Mouse (Mus musculus) neural tube, embryonic 14.5 days (tissue): ENCODE results near the gene Anxa3. TPM values are rescaled to one million over a fixed set of nuclear protein-coding genes. Genes with fewer than 3 reads are reported as not detected.
A peak's percentile ranks its signal among the peaks of the same experiment; 100 is the strongest.

Experiments
- ATAC-seq: fragments of 200-750 bp; cut with Nextera tagmentation; 2 replicates; pipeline ENCODE4 v1.8.0; 2017; ENCODE audit warnings: low read depth, mild to moderate bottlenecking, moderate TSS enrichment, moderate library complexity
- H3K27ac ChIP-seq: fragments of 300-500 bp; sonication (generic); 2 replicates; pipeline ENCODE4 v1.5.1; 2014; ENCODE audit warnings: low read depth, mild to moderate bottlenecking, control low read depth, low read length, moderate library complexity, mixed read lengths
- H3K27me3 ChIP-seq: fragments of 300-500 bp; sonication (generic); 2 replicates; pipeline ENCODE4 v1.6.1; 2014; ENCODE audit warnings: low read length; ENCODE audit not compliant: control insufficient read depth, insufficient read depth
- H3K36me3 ChIP-seq: fragments of 300-500 bp; sonication (generic); 2 replicates; pipeline ENCODE4 v1.6.1; 2014; ENCODE audit warnings: low read length, mixed read lengths; ENCODE audit not compliant: control insufficient read depth, insufficient read depth
- H3K4me1 ChIP-seq: fragments of 300-500 bp; sonication (generic); 2 replicates; pipeline ENCODE4 v1.6.1; 2014; ENCODE audit warnings: low read length; ENCODE audit not compliant: control insufficient read depth, insufficient read depth
- H3K4me2 ChIP-seq: fragments of 300-500 bp; sonication (generic); 2 replicates; pipeline ENCODE4 v1.6.1; 2014; ENCODE audit warnings: mild to moderate bottlenecking, low read depth, low read length, control low read depth
- H3K4me3 ChIP-seq: fragments of 300-500 bp; sonication (generic); 2 replicates; pipeline ENCODE4 v1.5.1; 2014; ENCODE audit warnings: low read depth, low read length, control low read depth, mixed read lengths
- H3K9ac ChIP-seq: fragments of 300-500 bp; sonication (generic); replicated peaks from 2 replicates; pipeline ENCODE4 v1.6.1; 2014; ENCODE audit warnings: low read depth, mild to moderate bottlenecking, control low read depth, low read length, mixed read lengths
- H3K9me3 ChIP-seq: fragments of 300-500 bp; sonication (generic); 2 replicates; pipeline ENCODE4 v1.6.1; 2016; ENCODE audit warnings: low read length; ENCODE audit not compliant: control insufficient read depth
- WGBS: fragments of 180-500 bp; shearing (Covaris S2); extraction: QIAGEN DNeasy Blood & Tissue Kit; methylation state at CpG from one replicate; pipeline ENCODE4 v1.1.7; 2014; 5-methylcytosine and 5-hydroxymethylcytosine counted together
- polyA plus RNA-seq: library from polyadenylated mRNA; unstranded; fragments of >200 nt; fragmentation: Nextera tagmentation; extraction: Ambion mirVana; gene quantifications from 2 replicates; pipeline ENCODE4 v1.2.1, GENCODE M21; 2014

The Anxa3 gene
- polyA plus RNA-seq, 1 experiment from 2014 or later, result 14.6 TPM

DNA sequence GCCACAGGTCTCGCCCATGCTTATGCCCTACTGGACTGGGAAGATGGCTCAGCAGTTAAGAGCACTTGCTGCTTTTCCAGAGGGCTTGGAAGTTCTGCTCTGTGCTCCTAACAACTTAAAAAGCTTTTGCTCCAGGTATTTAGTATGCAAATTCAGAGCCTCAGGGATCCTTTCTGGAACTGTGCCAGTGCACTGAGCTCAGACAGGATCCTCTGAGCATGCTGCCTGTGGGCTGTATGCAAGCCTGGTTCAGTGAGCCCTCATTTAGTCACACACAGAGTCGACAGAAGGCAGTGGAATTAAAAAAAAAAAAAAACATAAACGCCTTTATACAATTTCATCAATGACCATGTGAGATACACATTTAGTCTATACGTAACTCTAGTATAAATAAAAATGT lies 17.5 kb downstream of the Anxa3 start:
- no peaks in the 10 kb centered on the region for H3K36me3 ChIP-seq
- H3K4me1 ChIP-seq, result no peaks in the 10 kb centered on the region
- ATAC-seq, result peak; percentile 31; the same call in 1 of the 2 replicates
- H3K4me2 ChIP-seq, result no peak overlapping the region
- H3K9me3 ChIP-seq, result no peaks in the 10 kb centered on the region
- 65% methylated on average over 4 of the region's 4 CpGs for WGBS
- no peak overlapping the region for H3K9ac ChIP-seq
- H3K27ac ChIP-seq, result no peak overlapping the region
- H3K27me3 ChIP-seq, result no peaks in the 10 kb centered on the region
- H3K4me3 ChIP-seq, result no peak overlapping the region

DNA sequence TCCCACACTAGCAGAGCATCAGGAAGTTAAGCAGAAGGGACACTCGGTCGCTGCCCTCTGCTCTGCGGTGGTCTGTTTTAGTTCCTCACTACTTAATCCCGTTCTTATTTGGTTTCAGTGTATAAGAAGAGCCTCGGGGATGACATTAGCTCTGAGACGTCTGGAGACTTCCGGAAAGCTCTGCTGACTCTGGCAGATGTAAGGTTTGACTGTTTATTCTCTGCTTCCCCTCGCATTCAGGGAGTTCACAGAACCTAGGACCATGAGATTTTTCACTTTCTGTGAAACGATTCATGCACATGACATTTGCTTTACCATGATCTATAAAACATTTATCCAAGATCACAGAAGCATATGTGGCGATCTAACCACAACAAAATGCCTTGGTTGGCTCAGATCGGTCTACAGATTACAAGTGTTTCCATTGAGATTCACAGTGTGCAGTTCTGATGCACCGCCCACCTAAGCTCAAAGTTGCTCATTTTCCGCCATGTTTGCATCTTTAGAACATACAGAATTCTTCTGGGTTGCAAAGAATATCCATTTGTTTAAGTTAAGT lies 31.7 kb downstream of the Anxa3 start:
- WGBS, result 89% methylated on average over 13 of the region's 13 CpGs
- Histone ChIP-seq H3K4me3 (no peak overlapping the region), H3K27me3 (no peaks in the 10 kb centered on the region), H3K4me2 (no peak overlapping the region), H3K27ac (no peak overlapping the region), H3K9ac (no peak overlapping the region), H3K4me1 (no peaks in the 10 kb centered on the region), H3K36me3 (no peaks in the 10 kb centered on the region), H3K9me3 (no peaks in the 10 kb centered on the region)
- ATAC-seq, result no peak

DNA sequence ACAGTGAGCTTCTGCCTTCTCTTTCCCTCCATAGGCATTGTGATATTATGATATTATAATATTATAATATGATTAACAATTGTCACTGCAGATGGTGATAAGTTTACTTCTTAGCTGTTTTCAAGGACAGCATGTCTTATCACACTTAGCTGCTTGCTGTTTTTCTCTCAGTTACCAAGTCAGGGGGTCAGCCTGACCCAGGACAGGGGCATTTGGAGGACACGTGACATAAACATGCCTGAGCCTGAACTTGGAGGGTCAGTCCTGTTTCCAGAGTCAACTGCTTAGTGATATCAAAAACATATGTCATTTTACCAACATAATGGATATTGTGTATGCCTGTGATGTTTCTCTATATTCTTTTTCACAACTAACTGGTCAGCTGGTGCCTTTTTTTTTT lies 34.0 kb downstream of the Anxa3 start:
- Histone ChIP-seq H3K9ac (no peak overlapping the region), H3K27ac (no peak overlapping the region), H3K9me3 (no peaks in the 10 kb centered on the region), H3K36me3 (no peaks in the 10 kb centered on the region), H3K4me3 (no peak overlapping the region), H3K4me1 (no peaks in the 10 kb centered on the region), H3K4me2 (no peak overlapping the region), H3K27me3 (no peaks in the 10 kb centered on the region)
- WGBS, result 91% methylated on average over 1 of the region's 1 CpGs
- ATAC-seq, result no peak

DNA sequence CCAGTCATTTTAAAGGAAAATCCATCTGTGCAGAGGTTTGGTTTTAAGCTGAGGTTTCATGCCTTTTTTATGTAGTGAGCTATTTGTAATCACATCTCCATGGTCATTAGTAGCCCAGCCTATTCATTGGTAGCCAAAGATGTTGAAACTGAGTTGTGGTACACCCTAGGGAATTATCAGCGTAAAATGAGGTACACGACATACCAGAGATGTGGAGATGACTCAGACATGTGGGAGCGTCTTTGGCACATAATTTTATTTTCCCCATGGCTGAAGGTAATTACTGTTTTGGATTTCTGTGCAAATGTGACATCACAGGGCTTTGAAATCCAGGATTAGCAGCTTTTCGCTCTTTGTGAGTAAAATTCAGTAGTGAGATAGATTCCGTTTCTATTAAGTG lies 41.2 kb downstream of the Anxa3 start:
- Histone ChIP-seq H3K4me3 (no peak overlapping the region), H3K36me3 (no peaks in the 10 kb centered on the region), H3K4me2 (no peak overlapping the region), H3K4me1 (no peaks in the 10 kb centered on the region), H3K9me3 (no peaks in the 10 kb centered on the region), H3K27me3 (no peaks in the 10 kb centered on the region), H3K27ac (no peak overlapping the region), H3K9ac (no peak overlapping the region)
- WGBS, result 75% methylated on average over 5 of the region's 5 CpGs
- no peak for ATAC-seq

DNA sequence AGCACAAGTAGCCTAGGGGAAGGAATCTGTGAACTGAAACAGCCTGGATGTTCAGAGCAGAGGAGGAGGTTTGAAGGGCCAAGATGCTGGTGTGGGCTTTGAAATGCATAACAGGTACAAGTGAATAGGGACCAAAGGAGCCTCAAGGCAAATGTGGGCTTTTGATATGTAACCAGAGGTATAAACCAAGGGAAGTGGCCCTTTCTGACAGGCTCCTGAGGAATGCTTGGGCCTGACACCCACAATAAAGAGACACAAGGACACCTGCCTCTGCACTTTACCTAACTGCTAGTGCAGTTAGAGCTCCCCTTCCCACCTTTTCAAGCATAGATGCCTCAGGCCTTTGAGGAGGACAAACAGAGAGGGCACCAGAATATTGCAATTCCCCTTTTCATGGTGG lies 54.8 kb downstream of the Anxa3 start:
- no peak for ATAC-seq

DNA sequence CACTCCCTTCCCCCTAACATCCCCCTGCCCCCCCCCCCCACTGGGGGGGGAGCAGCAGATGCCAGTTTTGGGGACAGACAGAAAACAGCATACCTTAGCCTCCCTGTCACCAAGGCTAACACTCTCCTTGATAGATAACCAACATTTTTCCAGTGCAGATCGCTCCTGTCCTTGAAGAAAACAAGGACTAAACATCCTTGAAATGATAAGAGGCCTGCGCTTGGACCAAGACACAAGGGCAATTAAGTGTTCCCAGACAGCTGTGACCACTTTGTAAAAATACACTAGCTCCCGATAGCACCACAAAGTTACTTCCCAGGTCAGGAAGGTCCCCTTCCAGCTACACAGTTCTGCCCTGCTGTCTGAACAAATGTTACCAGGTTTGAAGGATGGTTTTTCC lies 55.2 kb downstream of the Anxa3 start:
- no peak overlapping the region for H3K4me3 ChIP-seq
- H3K27ac ChIP-seq, result no peak overlapping the region
- ATAC-seq, result no peak
- no peak overlapping the region for H3K4me2 ChIP-seq
- no peaks in the 10 kb centered on the region for H3K36me3 ChIP-seq
- no peaks in the 10 kb centered on the region for H3K27me3 ChIP-seq
- no peaks in the 10 kb centered on the region for H3K9me3 ChIP-seq
- no peaks in the 10 kb centered on the region for H3K4me1 ChIP-seq
- 61% methylated on average over 3 of the region's 3 CpGs for WGBS
- no peak overlapping the region for H3K9ac ChIP-seq

More for the DNA sequence above, 54.8 kb downstream of the Anxa3 start:
- Histone ChIP-seq H3K36me3 (no peaks in the 10 kb centered on the region), H3K9me3 (no peaks in the 10 kb centered on the region), H3K4me1 (no peaks in the 10 kb centered on the region), H3K9ac (no peak overlapping the region), H3K27ac (no peak overlapping the region), H3K4me3 (no peak overlapping the region), H3K27me3 (no peaks in the 10 kb centered on the region), H3K4me2 (no peak overlapping the region)

DNA sequence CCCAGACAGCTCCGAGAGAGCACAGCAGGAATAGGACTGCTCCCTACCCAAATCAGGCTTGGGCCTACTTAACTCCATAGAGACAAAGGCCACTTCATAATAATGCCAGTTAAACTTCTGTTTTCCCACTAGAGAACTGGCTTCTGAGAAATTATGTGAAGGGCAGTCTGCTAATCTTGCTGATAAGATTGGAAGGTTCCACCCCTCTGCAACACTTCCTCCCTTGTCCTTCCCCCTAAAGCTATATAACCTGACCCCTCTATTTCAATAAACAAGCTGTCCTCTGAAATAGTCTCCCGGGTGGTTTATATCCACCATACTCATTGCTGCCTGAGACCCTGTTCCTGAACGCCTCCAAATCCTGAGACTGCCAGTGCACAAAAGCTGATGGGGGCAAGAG lies 56.1 kb downstream of the Anxa3 start:
- 70% methylated on average over 3 of the region's 3 CpGs for WGBS
- Histone ChIP-seq H3K27ac (no peak overlapping the region), H3K4me1 (no peaks in the 10 kb centered on the region), H3K27me3 (no peaks in the 10 kb centered on the region), H3K9ac (no peak overlapping the region), H3K36me3 (no peaks in the 10 kb centered on the region), H3K4me3 (no peak overlapping the region), H3K4me2 (no peak overlapping the region), H3K9me3 (no peaks in the 10 kb centered on the region)
- ATAC-seq, result no peak

DNA sequence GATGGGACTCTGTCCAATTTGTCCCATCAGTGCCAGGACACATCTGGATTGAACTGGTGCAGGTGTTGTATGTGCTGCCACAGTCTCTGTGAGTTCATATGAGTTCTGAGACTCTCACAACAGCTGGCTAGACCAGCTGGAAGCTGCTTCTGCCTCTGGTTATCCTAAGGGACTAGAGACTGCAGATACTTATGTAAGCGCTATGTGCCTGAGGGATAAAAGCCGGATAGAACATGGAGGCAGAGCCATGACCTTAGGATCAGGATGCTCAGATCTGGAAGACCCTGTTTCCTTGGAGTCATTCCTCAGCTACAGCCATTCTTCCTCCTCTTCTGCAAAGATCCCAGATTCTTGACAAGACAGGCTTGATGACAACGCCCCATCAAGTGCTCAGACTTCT lies 60.3 kb downstream of the Anxa3 start:
- H3K4me1 ChIP-seq, result no peaks in the 10 kb centered on the region
- H3K36me3 ChIP-seq, result no peaks in the 10 kb centered on the region
- H3K4me2 ChIP-seq, result no peak overlapping the region
- no peak overlapping the region for H3K9ac ChIP-seq
- no peaks in the 10 kb centered on the region for H3K9me3 ChIP-seq
- WGBS, result 84% methylated on average over 3 of the region's 3 CpGs
- H3K27me3 ChIP-seq, result no peaks in the 10 kb centered on the region
- no peak overlapping the region for H3K27ac ChIP-seq
- H3K4me3 ChIP-seq, result no peak overlapping the region
- no peak for ATAC-seq

DNA sequence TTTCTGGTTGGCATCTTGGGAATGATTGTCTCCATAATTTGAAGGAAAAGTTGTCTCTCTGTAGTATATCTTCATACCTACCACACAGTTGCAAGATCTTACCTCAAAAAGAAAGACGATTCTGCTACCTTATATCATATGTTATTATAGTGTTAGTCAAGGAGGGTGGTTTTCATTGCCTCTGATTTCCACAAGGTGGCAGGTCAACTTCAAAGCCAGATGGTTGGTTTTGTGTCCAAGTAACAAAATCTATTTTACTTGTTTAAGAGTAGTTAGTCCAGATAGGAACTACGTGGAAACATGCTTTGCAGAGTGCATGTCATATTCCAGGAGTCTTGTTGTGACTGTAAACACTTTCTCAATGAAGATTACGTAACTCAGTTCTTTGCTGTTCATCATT lies 61.2 kb downstream of the Anxa3 start:
- 86% methylated on average over 3 of the region's 3 CpGs for WGBS
- no peaks in the 10 kb centered on the region for H3K4me1 ChIP-seq
- H3K4me3 ChIP-seq, result no peak overlapping the region
- no peak overlapping the region for H3K4me2 ChIP-seq
- no peak overlapping the region for H3K27ac ChIP-seq
- no peaks in the 10 kb centered on the region for H3K9me3 ChIP-seq
- H3K9ac ChIP-seq, result no peak overlapping the region
- H3K27me3 ChIP-seq, result no peaks in the 10 kb centered on the region
- no peak for ATAC-seq
- H3K36me3 ChIP-seq, result no peaks in the 10 kb centered on the region

DNA sequence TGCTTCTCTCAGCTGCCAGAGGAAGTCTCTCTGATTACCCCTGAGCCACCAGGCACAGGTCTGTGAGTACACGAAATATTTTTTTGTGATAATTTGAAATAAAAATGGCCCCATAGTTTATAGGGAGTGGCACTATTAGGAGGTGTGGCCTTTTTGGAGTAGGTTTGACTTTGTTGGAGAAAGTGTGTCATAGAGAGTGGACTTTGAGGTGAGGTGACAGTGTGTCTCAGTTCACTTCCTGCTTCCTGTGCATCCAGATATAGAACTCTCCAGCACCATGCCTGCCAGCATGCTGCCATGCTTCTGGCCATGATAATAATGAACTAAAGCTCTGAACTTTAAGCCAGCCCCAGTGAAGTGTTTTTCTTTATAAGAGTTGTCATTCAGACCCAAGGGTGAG lies 66.8 kb downstream of the Anxa3 start:
- H3K4me1 ChIP-seq, result no peaks in the 10 kb centered on the region
- H3K36me3 ChIP-seq, result no peaks in the 10 kb centered on the region
- no peak overlapping the region for H3K9ac ChIP-seq
- 97% methylated on average over 1 of the region's 1 CpGs for WGBS
- no peak overlapping the region for H3K27ac ChIP-seq
- H3K4me2 ChIP-seq, result no peak overlapping the region
- H3K27me3 ChIP-seq, result no peaks in the 10 kb centered on the region
- H3K9me3 ChIP-seq, result no peaks in the 10 kb centered on the region
- H3K4me3 ChIP-seq, result no peak overlapping the region
- ATAC-seq, result no peak
